Mouse (Mus musculus) layer of hippocampus, adult 11-12 months (tissue): ENCODE measurements at regions not wholly inside any gene's neighbourhood (a gene's known extent, or its start where the extent isn't known, plus 50 kb on each side); places are given as distances from the start of the nearest gene placed in this dataset.

Source experiments
- DNase-seq: peaks from one replicate; pipeline ENCODE4 v3.0.0; 2022; ENCODE audit warnings: low spot score

DNA sequence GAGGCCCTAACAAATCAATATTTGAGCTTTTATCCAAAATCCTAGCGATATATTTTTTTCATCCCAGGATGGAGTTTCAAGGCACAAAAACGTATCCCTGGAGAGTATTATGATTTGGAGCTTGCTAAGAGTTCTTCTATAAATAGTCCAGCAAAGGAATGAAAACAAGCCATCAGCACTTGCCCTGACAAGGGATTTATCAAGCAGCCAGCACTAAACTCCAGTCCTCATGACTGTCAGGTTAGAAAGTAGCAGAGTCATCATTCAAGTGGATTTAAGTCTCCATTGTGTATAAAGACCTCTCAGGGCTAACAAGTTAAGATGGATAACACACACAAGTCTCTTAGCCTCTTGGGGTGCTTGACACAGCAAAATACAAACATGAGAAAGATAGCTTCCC lies 148.6 kb upstream of the Ust start:
- DNase-seq: no peak

DNA sequence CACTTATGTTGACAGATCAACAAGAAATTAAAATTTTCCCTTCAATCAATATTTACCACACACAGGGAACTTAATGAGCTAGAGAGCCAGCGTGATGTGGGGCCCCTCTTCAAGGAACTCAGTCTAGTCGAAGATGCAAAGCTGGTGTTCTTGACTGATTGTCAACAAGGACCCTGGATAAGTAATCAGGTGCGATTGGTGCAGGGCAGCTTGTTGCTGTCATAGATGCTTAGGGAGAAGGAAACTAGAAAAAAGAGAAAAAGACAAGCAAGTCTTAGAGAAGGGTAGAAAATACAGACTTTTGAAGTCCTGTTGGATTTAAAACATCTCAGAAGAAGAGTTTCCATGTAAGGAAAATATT lies 140.3 kb upstream of the Ust start:
- no peak for DNase-seq

DNA sequence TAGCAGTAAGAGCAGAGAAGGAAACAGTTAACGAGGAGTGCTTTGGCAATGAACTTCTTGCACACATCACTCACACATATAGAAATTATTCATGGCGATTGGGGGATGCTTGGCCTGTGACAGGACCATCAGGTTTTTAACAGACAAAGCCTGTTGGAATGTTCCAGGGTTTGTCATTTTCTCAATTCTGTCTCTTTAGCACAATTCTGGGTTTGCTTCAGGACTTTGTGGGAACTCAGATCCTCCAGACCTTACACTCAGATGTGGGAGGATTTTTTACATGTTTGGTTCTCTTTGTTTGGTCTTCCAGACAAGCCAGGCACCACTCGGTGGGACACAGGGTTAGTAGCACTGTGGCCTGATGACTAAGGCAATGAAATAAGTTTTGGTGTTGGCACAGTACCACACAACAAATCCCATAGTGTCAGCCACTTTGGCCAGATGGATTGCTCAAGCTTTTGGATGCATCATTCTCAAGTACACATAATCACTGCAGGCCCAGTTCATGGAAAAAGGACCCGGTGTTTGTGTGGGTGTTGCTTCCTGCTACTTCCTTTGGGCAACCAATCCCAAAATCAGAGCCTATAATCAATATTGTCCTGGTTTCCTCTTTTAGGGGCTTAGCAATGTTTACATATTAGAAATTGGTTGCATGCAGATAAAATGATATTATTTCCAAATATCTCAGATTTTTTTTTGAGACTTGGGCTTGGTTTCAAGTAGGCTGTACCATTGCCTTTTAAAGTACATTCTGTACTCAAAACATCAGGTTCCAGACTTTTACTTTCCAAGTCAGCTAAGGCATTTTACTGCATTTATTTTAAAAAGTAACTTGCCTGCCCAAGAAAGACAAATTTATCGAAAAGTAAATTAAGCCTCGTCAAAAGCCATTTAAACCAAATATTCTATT lies 139.7 kb upstream of the Ust start:
- DNase-seq: no peak

DNA sequence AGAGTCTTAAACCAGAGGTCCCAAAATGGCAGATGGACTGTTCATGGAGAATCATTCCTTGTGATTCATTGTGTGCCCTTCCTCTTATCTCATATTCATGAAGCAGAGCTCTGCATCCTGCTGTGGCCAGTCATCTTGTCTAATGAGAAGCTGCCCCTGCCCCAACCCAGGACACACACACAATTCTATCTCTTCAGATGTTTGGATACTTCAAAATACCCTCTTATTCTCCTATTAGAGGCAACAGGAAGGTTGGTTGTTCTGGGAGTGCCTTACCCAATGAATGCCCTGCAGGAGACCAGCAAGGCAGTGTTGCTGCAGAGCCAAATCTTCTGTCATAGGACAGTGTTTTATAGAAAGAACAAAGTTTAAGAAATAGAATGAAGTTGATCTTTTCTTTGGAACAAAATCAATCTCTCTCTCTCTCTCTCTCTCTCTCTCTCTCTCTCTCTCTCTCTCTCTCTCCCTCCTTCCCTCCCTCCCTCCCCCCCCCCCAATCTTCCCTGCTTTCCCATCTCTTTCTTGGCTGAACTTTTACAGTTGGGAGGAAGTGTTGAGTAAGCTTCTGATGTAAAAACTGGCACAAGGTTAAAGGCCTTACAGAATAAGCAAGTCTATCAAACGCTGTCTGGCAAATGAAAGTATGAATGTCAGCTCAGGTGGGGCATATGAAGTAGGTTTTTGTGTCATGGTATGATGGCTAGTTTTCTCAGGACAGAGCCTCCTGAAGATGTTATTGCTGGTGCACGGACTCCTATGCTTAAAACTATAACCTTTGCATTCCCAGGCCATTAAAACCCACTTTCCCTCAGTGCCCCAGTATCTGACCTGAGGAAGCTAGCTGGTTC lies 138.8 kb upstream of the Ust start:
- DNase-seq: no peak

DNA sequence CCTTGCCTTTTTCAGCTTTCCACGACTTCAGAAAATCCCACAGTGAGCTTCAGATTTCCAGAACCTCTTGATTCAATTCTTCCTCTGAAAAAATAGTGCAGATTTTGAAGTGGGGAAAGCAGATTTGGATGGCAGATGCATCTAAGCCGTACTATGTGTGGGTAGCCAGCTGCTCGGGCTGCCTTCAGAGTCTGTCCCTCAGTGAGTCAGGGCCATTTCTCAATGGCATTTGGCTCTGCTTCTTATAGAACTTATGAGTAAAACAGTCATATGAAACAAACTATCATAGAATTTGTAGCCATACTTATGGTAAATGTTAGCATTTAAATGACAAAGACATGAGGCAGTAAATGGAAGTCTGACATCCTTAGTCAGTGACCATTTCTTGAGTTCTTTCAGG lies 135.0 kb upstream of the Ust start:
- peak; percentile 14 for DNase-seq

DNA sequence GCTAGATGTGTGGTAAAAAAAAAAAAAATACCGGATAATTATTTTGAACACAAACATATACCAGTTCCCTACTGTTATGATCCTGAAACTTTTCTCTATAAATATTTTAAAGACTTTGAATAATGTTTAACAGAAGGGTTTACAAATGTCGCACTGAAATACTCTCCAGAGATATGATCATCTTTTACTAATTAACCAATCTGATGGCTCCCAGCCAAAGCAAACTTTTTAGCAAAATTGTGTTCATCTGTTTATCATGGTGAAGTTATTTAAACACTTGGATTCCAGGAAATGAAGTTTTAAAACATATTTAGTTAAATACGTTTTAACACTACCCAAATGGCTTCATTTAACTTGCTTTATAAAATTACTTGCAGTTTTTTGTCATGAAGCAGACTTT lies 123.6 kb upstream of the Ust start:
- no peak for DNase-seq

DNA sequence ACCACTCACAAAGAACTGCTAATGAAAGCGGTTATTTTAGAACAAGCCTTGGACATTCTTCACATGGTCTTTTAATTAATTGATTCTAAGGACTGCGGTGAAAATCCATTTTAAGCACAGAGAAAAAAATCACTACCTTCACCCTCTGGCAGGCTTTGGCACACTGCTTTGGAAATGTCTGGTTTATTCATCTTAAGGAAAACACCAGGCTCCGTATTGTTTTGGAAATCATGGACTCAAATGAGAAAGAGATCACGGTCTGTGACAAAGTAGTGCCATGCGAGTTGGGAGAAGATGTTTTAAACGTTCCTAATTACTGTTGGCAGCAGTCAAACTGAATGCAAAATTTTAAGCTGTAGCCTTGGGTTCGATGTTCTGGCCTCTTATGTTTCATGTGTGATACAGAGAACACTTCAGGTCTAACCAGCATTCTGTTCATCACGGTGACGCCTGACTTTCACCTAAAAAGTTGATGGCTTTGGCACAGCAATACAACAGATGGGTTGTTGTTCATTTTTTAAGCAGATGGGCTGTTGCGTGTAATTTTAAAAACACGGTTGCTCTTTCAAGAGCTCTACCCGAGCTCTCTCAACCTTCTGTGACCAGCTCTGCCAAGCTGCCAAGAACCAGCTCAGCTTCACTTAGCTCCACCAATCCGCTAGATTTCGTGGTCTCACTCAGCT lies 105.7 kb upstream of the Ust start:
- DNase-seq: peak; percentile 12

- no peak for DNase-seq
These were observed 100.1 kb upstream of the Ust start for GRCm38 (mm10) chr10:8618676-8619075.

GRCm38 (mm10) chr10:8615452-8616025 lies 96.9 kb upstream of the Ust start:
- DNase-seq: no peak

DNA sequence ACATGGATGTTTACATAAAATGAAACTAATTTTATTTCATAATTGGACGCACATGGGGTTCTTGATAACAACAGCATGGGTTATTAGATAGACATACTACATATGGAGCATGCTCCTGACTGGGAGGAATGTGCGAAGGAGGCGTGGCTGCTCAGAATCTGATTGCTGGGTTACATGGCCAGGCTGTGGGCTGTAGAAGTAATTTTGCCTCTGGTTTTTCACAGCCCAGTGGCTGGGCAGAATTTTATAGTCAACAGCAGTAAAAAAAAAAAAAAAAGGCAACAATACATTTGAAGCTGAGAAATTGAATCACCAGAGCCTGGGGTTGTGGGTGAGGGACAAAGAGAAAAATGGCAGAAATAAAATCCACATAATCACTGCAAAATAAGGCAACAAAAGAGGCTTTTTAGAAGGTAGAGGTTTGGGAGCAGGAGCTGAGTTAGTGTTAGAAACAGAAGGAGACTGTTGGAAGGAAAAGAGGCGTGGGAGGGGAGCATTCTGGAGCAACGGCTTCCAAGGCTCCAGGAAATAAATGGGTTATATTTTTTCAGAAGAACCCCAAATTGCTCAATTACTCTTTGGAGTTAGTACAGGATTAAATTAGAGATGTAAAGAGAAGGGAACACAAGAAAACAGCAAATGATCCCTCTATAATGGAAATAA lies 71.4 kb upstream of the Ust start:
- DNase-seq: peak; percentile 61

- no peak for DNase-seq
These were observed 70.5 kb upstream of the Ust start for GRCm38 (mm10) chr10:8589106-8589505.

GRCm38 (mm10) chr10:8584389-8584908 lies 65.8 kb upstream of the Ust start:
- no peak for DNase-seq

DNA sequence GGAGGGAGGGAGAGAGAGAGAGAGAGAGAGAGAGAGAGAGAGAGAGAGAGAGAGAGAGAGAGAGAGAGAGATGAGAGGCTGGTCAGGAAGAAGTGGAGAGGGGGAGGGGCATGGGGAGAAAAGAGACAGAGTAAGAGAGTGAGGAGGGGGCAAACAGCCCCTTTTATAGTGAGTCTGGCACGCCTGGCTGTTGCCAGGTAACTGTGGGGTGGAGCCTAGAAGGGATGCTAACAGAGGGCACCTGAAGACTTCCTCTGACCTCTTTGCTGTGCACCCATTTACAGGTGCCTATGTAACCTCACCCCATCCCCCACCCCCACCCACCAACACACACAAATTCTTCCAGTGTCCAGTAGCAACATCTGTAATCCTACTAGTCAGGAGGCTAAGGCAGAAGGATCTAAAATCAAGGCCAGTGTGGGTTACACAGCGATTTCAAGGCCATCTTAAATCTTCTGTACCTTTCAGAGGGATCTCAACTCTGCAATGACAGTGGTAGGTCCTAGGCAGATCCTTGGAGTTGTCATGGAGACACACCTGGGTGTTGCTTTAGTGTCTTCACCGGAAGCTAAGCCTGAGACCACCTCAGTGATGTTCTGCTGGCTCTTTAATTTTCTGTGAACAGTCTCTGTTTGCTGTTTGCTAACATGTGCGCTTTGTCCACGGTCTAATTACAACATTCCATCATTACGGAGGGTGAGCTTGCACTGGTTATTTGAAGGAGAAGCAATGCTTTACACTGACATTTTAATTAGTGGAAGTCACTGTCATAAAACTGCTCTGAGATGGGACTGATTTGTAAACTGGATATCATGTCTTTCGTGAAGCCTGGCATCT lies 65.1 kb upstream of the Ust start:
- no peak for DNase-seq

DNA sequence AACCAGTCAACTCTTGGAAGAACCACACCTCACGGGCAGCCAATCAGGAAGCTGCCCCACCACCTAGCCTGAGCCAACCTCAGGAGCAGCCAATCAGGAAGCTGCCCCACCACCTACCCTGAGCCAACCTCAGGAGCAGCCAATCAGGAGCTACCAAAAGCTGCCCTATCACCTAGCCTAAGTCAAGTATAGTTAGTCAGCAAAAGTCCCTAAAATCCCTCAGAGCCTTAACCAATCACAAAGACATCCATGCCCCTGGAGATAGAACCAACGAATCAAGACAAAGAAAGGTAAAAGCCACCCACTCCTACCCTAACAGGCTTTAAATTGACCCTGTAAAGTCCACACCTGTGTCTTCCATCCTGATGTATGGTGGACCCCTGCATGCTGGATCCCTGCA lies 61.7 kb upstream of the Ust start:
- DNase-seq: no peak

- DNase-seq: peak; percentile 28
These were observed 59.2 kb upstream of the Ust start for GRCm38 (mm10) chr10:8577642-8578356.
